Mouse (Mus musculus): ENCODE data around the gene Slc7a8.
"Not testable (repeated sequence)": the region's sequence is repeated elsewhere in the genome, so short reads cannot be mapped to it uniquely, and the experiment has no call there.

The Slc7a8 gene

DNA sequence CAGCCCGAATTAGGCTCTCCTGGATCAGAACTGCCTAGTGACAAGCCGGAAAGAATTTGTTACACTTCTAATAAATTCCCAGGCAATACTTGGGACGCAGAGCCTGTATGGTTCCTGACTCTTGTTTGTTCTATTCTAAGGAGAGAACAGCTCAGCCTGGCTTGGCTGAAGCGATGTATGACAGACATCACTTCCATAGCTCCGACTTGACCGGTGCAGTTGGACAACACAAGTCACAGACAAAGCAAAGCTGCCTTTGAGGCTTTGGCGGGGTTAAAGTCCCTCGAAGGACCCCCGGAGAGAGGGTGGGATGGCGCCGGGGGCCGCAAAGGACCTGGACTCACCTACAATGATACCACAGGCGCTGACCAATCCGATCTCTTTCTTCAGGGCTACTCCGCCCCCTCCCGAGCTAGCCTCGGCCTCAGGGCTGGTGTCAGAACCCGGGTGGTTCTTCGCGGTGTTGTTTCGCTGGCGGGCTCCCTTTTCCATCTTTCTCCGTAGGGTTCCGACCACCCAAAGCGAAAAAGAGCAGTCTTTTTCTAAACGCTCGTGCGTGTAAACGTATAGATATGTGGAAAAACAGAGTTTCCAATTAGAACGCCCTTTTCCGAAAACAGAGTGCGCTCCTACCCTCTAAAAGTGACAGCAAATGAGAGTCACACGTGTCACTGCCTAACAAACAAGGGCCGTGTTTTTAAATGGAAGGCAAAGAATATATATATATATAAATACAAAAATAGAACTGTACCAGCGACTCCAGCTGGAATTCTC, 723 bp downstream of the Slc7a8 start:
- peak; percentile 31 for DNase-seq (ENCODE audit: low read depth)

DNA sequence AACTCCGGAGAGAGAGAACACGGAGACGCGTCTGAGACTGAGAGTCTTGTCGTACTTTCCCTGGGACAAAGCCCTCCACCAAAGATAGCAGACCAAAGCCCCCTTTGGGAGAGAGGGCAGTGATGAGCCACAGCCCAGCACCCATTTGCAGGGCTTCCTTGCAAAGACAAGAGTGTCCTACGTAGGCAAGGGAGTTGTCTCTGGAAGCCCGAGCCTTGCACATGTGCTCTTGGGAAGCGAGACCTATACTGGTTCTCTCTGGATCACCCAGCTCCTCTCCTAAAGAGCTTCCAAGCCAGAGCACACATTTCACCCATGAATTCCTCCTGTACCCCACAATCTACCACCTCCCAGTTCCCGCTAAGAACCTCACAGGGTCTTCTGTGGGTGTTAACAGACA, 1.7 kb downstream of the Slc7a8 start:
- DNase-seq (ENCODE audit: low read depth): no peak

DNA sequence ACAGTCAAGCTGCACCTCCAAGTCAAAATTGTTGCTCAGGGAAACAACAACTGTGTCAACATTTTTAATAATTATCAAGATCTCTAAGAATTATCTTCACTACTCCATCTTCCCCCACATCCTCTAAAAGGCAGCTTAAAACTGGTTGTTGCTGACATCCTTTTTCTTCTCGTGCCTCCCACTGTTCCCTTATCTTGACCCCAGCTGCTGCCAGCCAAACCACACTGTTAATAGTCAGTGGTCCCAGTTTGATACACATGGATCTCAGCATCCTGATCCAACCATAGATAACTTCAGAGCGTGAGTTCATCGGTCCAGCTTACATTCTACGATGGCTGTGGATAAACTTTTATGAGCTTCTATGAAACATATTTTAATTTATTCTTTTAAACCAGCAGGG, 3.9 kb downstream of the Slc7a8 start:
- no peak for DNase-seq (ENCODE audit: low read depth)

DNA sequence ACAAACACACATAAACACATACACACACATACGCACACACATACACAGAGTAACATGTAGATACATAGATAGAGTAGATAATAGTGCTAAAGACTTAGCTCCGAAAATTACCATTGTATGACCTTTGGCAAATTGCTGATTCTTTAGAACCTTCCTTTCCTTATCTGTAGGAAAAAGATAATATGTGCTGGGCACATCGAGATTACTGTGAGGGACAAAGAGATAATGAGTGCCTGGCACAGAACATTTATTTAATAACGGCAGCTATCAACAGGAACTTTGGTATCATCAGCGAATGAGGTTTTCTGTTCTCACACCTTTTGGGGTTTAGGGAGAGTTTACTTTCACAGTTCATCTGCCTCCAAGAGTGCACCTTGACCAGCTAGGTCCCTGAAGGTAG, 5.0 kb downstream of the Slc7a8 start:
- DNase-seq (ENCODE audit: low read depth): no peak

DNA sequence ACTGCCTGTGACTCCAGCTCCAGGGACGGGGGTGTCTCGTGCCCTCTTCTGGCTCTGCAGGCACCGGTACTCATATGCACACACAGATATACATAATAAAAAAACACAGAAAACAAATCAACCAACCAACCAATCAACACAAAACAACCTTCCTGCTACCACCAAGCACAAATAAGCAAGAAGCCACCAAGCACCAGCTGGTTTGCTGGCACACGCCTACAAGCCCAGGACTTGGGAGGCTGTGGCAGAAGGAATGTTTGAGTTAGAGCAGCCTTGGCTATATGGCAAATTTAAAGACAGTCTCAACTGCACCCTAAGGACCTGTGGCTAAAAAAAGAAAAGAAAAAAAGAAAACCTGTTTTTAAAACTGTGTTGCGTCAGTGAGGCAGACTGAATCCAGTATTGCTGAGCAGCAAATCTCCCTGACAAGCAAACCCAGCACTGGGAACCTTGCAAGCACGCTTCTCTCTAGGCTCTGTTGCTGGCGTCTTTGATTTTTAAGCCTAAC, 6.2 kb downstream of the Slc7a8 start:
- DNase-seq (ENCODE audit: low read depth): no peak

DNA sequence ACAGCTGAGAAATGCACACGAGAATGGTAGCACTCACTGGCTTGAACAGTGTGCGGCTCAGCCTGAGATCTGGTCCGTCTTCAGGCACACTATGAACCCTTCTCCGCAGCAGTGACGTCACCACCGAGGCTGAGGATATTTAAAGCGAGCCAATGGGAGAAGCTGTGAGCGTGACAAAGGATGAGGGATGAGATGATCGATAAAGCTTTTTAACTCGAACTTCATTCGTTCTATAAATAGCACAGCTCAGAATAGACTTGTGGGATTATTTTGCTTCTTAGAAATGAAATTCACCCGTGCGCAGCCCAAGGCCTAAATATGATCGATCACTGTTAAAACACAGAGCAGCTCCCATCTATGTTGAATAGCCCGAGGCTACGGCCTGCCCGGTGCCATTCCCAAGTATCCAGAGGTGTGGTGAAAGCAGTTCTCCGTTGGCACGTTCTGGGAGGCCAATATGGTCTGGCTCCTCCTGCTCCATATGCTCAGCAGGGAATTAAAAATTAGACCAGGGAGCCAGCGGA, 9.4 kb downstream of the Slc7a8 start:
- no peak for DNase-seq (ENCODE audit: low read depth)

DNA sequence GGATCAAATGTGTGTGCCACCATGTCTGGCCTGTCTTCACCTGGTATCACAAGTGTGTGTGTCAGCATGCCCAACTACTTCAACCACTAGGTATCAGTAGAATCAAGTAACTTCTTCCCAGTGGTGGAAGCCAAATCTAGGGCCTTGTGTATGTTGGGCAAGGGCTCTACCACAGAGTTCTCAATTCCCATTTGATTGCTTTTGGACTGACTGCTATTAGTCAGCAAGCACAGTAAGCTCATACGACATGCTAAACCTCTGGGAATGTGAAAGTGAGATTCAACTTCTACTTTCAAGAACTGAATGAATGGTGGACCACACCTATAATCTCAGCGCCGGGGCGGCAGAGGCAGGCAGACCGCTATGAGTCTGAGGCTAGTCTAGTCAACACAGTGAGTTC, 11.4 kb downstream of the Slc7a8 start:
- no peak for DNase-seq (ENCODE audit: low read depth)

DNA sequence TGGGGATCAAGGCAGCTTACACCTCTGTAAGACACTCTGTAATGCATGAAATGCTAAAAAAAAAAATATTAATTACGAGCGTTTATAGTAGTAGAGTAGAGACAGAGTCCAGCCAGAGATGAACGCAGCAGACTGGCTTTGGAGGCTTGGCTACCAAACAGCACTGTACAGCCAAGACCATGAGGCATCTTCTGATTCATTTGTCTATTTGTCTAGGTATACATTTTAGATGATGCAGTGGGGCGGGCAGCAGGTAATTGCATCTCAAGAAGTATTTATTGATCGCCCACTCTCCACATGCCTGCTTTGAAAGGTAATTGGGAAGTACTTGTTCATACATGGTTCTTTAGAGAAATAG, 12.7 kb downstream of the Slc7a8 start:
- DNase-seq (ENCODE audit: low read depth): no peak

DNA sequence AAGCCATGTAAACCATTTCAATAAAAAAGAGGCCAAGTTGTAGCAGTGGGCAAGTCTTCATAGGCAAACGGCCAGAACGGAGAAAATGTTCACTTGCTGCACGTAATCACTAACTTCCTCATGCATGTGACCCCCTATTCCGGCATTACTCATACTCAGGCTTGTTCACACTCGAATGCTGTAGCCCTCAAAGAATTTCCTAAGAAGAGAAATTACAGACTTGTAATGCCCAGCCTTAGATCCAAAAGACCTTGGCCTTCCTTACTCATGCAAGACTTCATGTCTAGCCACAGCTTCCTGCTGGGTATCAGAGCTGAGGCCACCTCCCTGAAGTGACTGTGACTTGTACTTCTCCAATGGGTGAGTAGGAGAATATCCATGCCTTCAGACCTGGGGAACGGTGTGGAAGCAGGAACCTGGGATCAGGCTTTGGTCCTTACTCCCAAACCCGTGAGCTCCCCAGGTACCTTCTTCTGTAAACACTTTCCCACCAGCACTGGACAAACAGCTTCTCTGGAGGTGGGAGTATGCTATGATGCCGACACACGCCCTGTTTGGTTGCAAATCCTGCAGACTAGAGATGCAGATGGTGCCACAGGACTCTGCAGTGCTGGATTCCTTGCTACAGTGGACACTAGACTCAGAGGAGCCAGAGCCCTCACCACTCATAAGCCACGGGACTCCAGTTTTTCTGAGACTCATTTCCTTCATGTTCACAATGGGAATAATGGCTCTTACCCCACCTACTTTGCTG, 13.3 kb downstream of the Slc7a8 start:
- DNase-seq (ENCODE audit: low read depth): no peak

DNA sequence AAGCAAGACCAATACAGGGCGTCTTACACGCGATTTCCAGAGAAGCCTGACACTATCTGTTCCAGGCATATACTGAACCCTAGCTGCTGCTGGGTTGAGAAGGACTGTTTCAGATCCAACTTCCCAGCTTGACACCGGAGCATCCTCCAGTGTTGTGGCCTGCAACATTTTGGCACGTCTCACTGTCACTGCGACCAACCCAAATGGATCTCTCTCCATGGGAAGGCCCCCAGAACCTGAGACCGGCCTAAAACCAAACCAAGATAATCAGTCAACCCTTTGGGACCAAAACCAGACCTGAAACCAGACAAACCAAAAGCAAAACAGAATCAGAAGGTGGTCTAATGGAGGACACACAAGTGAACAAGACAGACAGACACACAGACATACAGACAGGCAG, 14.8 kb downstream of the Slc7a8 start:
- not testable (repeated sequence) for DNase-seq (ENCODE audit: low read depth)

DNA sequence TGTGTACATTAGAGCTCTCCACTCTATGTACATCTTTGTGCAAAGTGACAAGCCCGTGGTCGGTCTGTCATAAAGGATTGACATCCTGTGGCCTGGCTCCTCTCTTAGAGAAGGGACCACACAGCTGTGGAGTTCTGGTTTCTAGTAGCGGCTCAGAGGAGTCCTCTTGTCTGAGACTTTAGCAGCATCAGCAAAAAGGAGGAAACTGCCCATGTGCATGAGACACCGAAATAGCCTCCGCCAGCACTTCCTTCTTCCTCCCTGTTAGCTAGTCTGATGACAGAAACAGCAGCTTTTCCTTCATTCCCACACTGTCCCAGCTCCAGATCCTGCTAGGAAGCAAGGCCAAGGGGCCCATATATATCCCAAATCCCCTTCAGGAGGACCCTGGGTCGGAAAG, 25.4 kb downstream of the Slc7a8 start:
- no peak for DNase-seq (ENCODE audit: low read depth)

DNA sequence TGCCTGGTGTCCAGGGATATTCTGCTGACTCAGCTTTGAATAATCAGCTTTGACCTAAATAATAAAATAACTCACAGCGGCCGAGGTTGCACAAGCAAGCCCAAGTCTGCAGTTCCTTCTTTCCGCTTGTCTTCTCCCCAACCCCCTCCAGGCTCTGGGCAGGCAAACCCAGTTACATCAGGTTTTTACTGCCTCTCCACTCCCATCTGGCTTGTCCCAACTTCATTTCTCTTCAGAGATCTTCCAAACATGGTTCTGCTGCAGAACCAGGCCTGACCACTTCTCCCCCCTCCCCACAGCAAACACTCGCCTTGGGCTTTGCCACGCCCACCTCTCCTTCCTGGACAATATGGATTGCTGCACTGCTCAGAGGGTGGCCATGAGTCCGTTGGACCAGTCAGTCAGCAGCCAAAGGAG, 27.1 kb downstream of the Slc7a8 start:
- DNase-seq (ENCODE audit: low read depth): no peak

DNA sequence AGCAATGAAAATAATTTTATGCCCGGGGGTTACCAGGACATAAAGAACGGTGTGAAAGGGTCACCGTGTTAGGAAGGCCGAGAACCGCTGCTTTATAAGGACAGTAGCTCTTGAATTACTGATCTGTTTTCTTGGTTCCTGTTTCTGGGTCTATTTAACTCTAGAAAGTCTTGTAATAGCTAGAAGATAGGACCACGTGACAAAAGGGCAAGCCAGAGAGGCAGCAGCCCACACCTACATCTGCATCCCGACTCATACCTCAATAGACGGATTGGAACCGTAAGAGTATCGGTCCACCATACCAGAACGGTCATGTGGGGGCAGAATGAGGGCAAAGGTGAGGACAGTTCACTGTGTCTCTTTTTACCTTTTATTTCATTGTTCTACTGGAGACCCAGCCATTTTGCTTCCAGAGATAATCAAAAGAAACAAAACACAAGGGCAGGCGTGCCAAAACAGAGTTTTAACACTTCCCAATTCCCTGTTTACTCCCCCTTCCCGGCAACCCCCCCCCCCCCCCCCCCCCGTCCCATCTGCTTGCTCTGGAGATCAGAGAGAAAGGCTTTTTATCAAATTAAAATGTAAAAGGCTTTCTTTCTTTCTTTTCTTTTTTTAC, 27.7 kb downstream of the Slc7a8 start:
- no peak for DNase-seq (ENCODE audit: low read depth)

DNA sequence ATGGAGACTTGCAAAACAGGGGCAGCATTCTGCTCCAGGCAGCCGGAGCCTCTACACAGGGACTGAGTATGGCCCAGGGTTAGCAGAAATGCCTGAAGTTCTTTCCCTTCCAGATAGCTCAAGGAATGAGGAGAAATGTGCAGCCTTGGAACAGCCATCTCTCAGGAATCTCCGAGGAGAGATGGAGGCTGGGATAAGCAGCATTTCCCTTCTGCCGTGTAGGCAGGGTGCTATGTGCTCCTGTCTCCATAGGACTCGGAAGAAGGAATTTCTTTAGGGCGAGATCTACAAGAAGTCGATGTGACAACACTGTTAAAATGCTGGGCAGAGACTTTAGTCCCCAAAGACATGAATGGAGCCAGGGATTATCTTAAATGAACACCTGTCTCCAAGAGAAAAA, 28.8 kb downstream of the Slc7a8 start:
- no peak for DNase-seq (ENCODE audit: low read depth)

DNA sequence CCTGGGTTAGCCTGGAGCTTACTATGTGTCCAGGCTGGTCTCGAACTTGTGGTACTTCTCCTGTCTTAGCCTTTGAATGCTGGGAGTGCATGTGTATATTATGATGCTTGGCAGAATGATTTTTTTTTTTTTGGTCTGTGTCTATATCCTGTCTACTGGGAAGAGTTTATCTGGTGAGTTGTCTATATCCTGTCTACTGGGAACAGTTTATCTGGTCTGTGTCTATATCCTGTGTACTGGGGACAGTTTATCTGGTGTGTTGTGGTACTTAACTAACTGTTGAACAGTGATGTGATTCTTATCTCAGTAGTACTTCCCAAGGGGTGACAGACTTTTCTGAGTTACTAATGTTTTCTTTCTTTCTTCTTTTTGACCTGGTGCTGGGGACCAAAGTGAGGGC, 30.0 kb downstream of the Slc7a8 start:
- DNase-seq (ENCODE audit: low read depth): no peak

DNA sequence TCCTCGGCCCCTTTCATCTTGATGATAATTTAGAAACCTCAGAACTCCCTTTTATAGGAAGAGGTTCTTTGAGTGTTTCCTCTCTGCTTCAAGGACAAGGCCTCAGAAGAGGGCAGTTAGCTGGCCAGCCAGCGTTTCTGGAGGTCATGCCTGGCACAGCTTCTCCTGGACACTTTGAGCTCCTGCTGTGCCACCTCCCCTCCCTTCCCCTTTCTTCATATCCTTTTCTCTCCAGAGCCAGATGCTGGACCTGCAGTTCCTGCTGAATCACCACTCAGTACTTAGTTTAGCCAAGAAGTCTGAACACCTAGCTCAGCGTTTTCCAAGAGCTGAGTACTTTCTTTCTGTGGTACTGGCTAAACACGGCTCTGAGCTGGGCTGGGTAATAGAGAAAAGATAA, 32.5 kb downstream of the Slc7a8 start:
- no peak for DNase-seq (ENCODE audit: low read depth)

DNA sequence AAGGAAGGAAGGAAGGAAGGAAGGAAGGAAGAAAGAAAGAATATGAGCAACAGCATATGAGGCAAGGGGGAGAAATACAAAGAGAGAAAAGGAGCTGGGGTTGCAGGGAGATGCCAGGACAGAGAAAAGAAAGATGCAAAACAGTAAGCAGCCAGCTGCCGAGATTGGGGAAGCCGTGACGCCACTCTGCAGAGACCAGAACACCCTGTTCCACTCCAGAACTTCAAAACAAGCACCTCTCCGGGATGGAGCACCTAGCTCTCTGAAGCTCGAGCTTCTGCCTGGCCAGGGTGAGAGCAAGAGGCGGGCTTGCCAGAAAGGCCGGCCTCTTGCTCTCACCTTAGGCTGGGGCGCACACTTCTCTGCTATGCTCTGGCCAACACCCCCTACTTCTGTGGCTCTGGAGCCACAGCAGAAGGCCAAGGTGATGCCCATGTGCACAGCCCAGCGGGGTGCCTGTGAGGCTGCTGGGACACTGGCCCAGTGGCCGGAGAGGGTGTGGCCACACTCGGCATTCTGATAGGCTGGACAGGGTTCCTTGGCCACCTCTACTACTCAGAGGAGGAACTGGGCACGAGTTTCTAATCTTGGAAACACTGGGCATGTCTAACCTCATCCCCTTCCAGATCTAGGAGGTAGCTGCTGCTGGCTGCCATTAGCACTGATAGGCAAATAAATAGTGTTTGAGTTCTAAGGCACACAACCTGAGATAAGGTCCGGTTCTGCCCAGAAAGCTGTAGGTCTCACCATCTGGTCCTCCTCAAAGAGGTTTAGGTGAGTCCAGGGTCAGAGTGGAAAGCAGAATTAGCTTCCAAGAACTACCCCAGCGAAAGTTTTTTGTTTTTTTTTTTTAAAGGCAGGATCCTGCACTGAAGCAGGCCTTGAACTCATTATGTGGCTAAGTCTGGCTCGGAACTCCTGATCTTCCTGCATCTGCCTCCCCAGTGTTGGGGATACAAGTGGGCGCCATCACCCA, 33.5 kb downstream of the Slc7a8 start:
- DNase-seq (ENCODE audit: low read depth): no peak

DNA sequence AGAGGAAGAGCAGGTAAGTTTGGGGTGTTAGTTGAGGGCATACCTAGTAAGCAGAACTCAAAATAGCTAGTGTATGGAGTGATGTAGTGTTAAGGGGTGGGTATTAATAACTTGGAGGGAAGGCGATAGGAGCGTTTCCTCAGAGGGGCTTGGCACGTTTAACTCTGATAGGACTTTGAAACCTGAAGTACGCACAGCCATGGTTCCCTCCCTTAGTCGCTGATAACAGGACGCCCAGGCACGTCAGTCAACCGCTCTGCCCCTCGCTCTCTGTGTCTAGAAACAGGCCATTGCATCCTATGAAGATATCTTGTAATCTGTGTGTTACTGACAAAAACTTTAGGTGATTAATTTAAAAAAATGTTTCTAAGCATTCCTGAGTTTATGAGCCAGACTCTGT, 35.7 kb downstream of the Slc7a8 start:
- no peak for DNase-seq (ENCODE audit: low read depth)

DNA sequence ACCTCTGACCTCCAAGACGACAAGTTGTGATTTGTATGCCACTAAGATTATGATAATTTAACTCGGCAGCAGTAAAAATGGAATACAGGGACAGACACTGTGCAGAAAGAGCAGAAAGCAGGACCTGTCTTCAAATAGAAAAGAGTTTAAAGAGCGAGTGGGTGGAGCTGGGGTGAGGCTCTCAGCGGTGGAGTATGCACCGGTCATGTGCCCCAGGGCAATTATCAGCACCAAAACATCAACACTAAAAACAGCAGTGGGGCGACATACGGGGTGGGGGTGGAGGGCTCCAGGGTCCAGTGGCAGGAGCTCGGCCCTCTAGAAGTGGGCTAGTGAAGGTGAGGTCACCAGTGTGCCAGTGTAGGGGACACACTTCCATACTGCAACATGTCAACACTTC, 37.3 kb downstream of the Slc7a8 start:
- no peak for DNase-seq (ENCODE audit: low read depth)

DNA sequence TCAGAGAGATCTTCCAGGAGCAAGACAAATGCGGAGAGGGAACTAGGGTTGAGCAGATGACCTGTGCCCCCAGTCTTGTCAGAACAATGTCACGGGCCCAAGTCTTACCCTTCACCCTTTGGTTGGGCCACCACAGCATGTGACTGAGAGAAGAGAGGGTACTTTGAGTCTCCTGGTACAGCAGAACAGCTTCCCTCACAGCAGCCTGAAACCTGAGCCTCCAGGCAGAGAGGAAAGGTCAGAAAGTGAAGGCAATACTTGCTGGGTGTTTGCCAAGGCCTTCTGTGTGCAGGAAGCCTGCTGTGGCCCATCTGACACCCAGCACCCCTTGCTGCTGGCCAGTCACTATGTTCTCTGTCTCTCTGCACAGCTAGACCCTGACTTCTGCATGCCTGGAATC, 39.4 kb downstream of the Slc7a8 start:
- no peak for DNase-seq (ENCODE audit: low read depth)

DNA sequence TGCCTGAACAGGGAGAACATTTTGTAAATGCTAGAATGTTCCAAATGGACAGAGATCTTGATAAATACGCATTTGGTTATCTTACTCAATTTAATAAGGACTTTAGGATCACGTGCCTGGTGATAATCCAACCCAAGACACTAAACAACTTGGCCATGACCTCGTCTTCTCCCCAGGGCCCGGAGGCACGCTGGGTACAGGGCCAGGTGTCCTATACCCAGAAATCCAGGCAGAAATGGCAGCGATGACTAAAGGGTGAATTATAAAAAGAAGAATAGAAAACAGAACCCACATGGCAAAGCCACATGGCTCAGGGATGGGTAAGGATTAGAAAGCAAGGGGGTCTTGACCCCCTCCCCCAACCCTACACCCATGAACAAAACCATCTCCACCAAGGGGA, 40.0 kb downstream of the Slc7a8 start:
- DNase-seq (ENCODE audit: low read depth): no peak

DNA sequence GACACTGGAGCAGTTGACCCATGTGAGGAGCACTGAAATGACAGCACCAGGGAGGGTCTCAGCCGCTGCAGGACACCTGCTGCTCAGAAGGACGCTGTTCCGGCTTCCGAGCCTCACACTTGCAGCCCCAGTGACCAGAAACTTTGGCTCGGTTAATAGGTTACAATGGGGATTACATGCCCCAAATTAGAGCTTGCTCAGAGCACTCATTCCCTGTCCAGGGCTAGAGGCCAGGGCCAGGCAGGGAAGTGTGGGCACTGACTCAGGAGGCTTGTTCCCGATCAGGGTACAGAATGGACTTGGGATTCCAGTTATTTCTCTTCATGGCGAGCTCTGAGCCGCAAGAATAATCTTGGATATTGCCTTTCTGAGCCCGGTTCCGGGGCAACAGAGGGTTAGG, 44.1 kb downstream of the Slc7a8 start:
- DNase-seq (ENCODE audit: low read depth): no peak

Measured in induced T-regulatory cell, adult 2 months (primary cell).